Mouse (Mus musculus): ENCODE data around the gene 6430571L13Rik.

Gene 6430571L13Rik

GRCm38 (mm10) chr9:107387708-107388107 lies 47.3 kb downstream of the 6430571L13Rik start:
- DNase-seq: peak; percentile 44

- no peak for DNase-seq
Observed at GRCm38 (mm10) chr9:107388263-107388662, 47.9 kb downstream of the 6430571L13Rik start.

GRCm38 (mm10) chr9:107396397-107396796 lies 56.0 kb downstream of the 6430571L13Rik start:
- no peak for DNase-seq

GRCm38 (mm10) chr9:107398968-107399367 lies 58.6 kb downstream of the 6430571L13Rik start:
- no peak for DNase-seq

GRCm38 (mm10) chr9:107399491-107399971 lies 59.1 kb downstream of the 6430571L13Rik start, which contains the start of gene Cacna2d2:
Gene Cacna2d2, plus strand, starts transcription at chr9:107399612.
- DNase-seq: no peak

- no peak for DNase-seq
Observed at GRCm38 (mm10) chr9:107400060-107400511, 59.7 kb downstream of the 6430571L13Rik start.

- DNase-seq: no peak
Observed at GRCm38 (mm10) chr9:107400666-107401285, 60.4 kb downstream of the 6430571L13Rik start.

All from layer of hippocampus, adult 9-11 months (tissue).